Mouse (Mus musculus) heart, embryonic 14.5 days (tissue): ENCODE measurements around the gene Hddc2. TPM values are rescaled to one million over a fixed set of nuclear protein-coding genes. Genes with fewer than 3 reads are reported as not detected.

Experiments used
- ATAC-seq: fragments of 200-750 bp; cut with Nextera tagmentation; 2 replicates; pipeline ENCODE4 v1.8.0; 2017; ENCODE audit warnings: low read depth, moderate TSS enrichment; ENCODE audit not compliant: insufficient number of reproducible peaks, insufficient read depth, low FRiP score
- H3K27ac ChIP-seq, 2 experiments: fragments of 200-500 bp in 1 of 2; fragments of 300-500 bp in 1 of 2; sonication (generic) in 1 of 2; replicated peaks in 1 of 2; 2 replicates each; pipeline ENCODE4 v1.5.1; 2012 to 2014; ENCODE audit warnings: low read depth in 2 of 2, low read length in 2 of 2, control low read depth in 1 of 2, mild to moderate bottlenecking in 1 of 2, mixed read lengths in 1 of 2; ENCODE audit not compliant: control insufficient read depth in 1 of 2, insufficient read depth in 1 of 2
- H3K27me3 ChIP-seq: fragments of 300-500 bp; sonication (generic); 2 replicates; pipeline ENCODE4 v1.6.1; 2014; ENCODE audit warnings: mild to moderate bottlenecking, low read length, control low read depth; ENCODE audit not compliant: control insufficient read depth, insufficient read depth
- H3K36me3 ChIP-seq: fragments of 300-500 bp; sonication (generic); 2 replicates; pipeline ENCODE4 v1.6.1; 2014; ENCODE audit warnings: mild to moderate bottlenecking, control low read depth, low read length, mixed read lengths; ENCODE audit not compliant: control insufficient read depth, insufficient read depth
- H3K4me1 ChIP-seq, 2 experiments: fragments of 200-500 bp in 1 of 2; fragments of 300-500 bp in 1 of 2; sonication (generic) in 1 of 2; 2 replicates each; pipeline ENCODE4 v1.6.1; 2012 to 2014; ENCODE audit warnings: low read length in 2 of 2, control low read depth in 1 of 2, mixed read lengths in 1 of 2; ENCODE audit not compliant: control insufficient read depth in 2 of 2, insufficient read depth in 2 of 2
- H3K4me2 ChIP-seq: fragments of 300-500 bp; sonication (generic); 2 replicates; pipeline ENCODE4 v1.6.1; 2014; ENCODE audit warnings: mild to moderate bottlenecking, low read length
- H3K4me3 ChIP-seq, 2 experiments: fragments of 200-500 bp in 1 of 2; fragments of 300-500 bp in 1 of 2; sonication (generic) in 1 of 2; 2 replicates each; pipeline ENCODE4 v1.5.1; 2012 to 2014; ENCODE audit warnings: low read length in 2 of 2, mild to moderate bottlenecking in 2 of 2, control low read depth in 1 of 2, low read depth in 1 of 2, moderate library complexity in 1 of 2; ENCODE audit not compliant: control insufficient read depth in 1 of 2, insufficient read depth in 1 of 2
- H3K9ac ChIP-seq: fragments of 300-500 bp; sonication (generic); 2 replicates; pipeline ENCODE4 v1.6.1; 2014; ENCODE audit warnings: mild to moderate bottlenecking, low read length
- H3K9me3 ChIP-seq: fragments of 300-500 bp; sonication (generic); 2 replicates; pipeline ENCODE4 v1.6.1; 2016; ENCODE audit warnings: low read length, control low read depth; ENCODE audit not compliant: control insufficient read depth
- WGBS: fragments of 180-500 bp; shearing (Covaris S2); extraction: QIAGEN DNeasy Blood & Tissue Kit; methylation state at CpG from one replicate; pipeline ENCODE4 v1.1.7; 2014; 5-methylcytosine and 5-hydroxymethylcytosine counted together
- polyA plus RNA-seq: library from polyadenylated mRNA; unstranded; fragments of >200 nt; fragmentation: Nextera tagmentation; extraction: Ambion mirVana; gene quantifications from 2 replicates; pipeline ENCODE4 v1.2.1, GENCODE M21; 2014

Gene Hddc2
- polyA plus RNA-seq, 1 experiment from 2014 or later, result 55.4 TPM

DNA sequence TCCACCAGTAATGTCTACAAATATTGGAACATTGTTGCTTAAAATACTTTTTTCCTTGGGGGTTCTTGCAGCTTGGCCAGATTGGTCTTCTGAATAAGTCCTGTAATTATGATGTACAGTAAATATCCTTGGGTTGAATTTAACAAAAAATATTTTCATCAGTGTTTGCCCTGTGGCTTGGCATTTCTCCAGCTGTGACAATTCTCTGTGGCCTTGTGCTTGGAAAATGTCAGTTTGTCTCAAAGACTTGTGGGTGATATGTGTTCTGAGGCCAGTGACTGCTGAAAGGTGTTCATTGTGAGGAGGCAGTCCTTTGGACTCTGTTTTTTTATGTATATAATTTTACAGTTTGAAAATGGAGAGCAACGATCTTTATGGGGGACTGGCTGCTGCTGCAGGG lies 16.3 kb downstream of the Hddc2 start:
- no peak overlapping the region for H3K9ac ChIP-seq
- H3K27ac ChIP-seq, result no peak overlapping the region
- peaks cover 21% of the 10 kb centered on the region for H3K36me3 ChIP-seq
- peaks cover 2 to 7% of the 10 kb centered on the region in 2 experiments; a peak in 2 of 4 replicates for H3K4me1 ChIP-seq
- no peaks in the 10 kb centered on the region for H3K27me3 ChIP-seq
- 86% methylated on average over 1 of the region's 1 CpGs for WGBS
- no peak overlapping the region for H3K4me3 ChIP-seq
- no peaks in the 10 kb centered on the region for H3K9me3 ChIP-seq
- ATAC-seq, result no peak
- no peak overlapping the region for H3K4me2 ChIP-seq

DNA sequence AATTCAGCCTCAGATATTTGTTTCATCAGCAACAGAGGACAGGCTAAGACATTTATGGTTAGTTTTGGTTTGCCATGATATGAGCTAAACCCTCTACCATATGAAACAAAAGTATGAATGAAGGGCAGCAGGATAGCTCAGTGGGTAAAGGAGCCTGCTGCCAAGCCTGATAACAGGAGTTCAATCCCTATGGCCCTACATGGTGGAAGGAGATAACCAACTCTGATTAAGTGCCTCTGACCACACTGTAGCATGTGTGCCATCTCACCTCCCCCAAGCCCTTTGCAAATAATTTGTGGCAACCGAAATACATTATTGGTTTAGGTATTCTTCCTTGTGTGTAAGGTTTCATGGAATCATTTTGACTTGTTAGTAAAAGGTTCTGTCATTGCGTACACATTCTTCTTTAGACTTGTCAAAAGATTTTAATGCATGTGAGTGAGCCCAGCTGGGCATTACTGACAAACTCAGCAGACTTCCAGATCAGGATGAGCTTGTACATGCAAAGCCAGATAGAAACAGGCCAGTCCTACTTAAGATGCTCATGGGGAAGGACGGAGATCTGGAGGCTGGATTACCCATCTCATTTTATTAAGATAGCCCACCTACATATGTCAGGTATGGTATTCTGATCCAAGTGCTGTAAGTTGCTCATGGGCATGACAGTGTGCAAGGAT lies 17.2 kb downstream of the Hddc2 start:
- Histone ChIP-seq H3K9ac (no peak overlapping the region), H3K9me3 (no peaks in the 10 kb centered on the region), H3K4me3 (no peak overlapping the region), H3K4me1 (peaks cover 2 to 7% of the 10 kb centered on the region in 2 experiments; a peak in 2 of 4 replicates), H3K36me3 (peaks cover 21% of the 10 kb centered on the region), H3K4me2 (no peak overlapping the region), H3K27ac (no peak overlapping the region), H3K27me3 (no peaks in the 10 kb centered on the region)
- ATAC-seq, result no peak
- WGBS, result 87% methylated on average over 3 of the region's 3 CpGs

DNA sequence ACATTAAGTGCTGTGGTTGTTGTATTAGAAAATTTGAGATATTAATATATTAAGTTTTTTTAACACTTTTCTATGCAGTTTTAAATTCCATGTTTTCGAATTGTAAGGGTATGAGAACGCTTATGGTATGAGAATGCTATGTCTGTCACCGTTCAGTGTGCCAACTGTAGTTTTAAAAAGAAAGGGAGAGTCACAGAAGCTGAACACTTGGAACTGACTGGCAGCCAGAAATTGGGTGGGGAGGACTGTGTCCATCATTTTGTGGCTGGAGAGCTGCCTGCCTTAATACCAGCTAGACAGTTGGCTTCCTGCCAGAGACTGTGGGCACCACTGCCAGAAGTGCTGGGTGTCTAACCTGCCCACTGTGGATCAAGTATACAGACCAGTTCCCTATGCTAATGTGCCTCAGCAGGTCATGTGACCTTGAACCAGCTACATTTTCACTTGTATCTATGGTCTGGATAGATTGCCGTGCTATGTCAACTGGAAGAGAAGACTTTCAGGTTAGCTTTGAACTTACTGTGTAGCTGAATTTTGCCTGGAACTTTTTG lies 18.1 kb downstream of the Hddc2 start:
- Histone ChIP-seq H3K4me1 (peaks cover 2 to 7% of the 10 kb centered on the region in 2 experiments; a peak in 2 of 4 replicates), H3K27ac (no peak overlapping the region), H3K9me3 (no peaks in the 10 kb centered on the region), H3K36me3 (peaks cover 15% of the 10 kb centered on the region), H3K4me2 (no peak overlapping the region), H3K9ac (no peak overlapping the region), H3K4me3 (no peak overlapping the region), H3K27me3 (no peaks in the 10 kb centered on the region)
- 78% methylated on average over 4 of the region's 4 CpGs for WGBS
- no peak for ATAC-seq

DNA sequence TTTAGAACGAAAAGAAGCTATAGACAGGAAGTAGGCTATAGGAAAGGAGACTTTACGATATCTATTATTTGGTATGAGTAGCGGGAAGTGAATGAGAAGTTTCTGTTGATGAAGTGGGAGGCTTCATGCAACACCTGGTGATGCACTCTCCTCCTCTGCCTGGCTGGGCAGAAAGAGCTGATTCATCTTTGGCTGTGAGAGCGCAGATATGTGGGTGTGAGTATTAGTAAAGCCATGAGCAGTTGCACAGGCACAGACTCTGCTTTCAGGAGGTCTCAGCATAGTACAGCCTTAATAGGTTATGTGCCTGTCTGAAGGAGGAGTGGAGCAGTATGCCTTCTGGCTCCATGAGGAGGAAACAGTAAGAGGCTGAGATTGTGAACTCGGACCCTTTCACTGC lies 23.2 kb downstream of the Hddc2 start:
- H3K4me3 ChIP-seq, result no peak overlapping the region
- peaks cover 0 to 1% of the 10 kb centered on the region in 2 experiments; a peak in 2 of 4 replicates for H3K4me1 ChIP-seq
- WGBS, result 80% methylated on average over 5 of the region's 5 CpGs
- H3K4me2 ChIP-seq, result no peak overlapping the region
- H3K27ac ChIP-seq, result no peak overlapping the region
- ATAC-seq, result no peak
- H3K9me3 ChIP-seq, result no peaks in the 10 kb centered on the region
- no peaks in the 10 kb centered on the region for H3K36me3 ChIP-seq
- no peaks in the 10 kb centered on the region for H3K27me3 ChIP-seq
- H3K9ac ChIP-seq, result no peak overlapping the region

DNA sequence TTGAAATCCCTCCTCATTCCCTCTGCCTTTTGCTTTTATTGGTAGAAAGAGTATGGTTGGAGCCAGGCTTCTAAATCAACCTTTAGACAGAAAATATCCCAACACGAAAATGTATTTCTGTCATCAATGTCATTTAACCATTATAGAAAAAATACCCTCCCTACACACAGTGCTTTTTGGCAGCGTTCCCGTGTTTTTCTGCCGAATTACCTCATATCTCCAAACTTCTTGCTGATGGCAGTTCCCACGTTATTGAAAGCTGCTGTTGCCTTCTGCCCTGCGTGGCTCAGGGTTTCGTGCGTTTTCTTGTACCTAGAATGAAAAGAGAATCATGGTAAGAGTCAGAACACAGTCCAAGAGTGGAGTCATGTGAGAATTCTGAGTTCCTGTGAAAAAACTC lies 33.2 kb downstream of the Hddc2 start:
- no peak overlapping the region for H3K4me2 ChIP-seq
- H3K36me3 ChIP-seq, result no peaks in the 10 kb centered on the region
- H3K4me3 ChIP-seq, result no peak overlapping the region
- 67% methylated on average over 8 of the region's 8 CpGs for WGBS
- no peak for ATAC-seq
- no peaks in the 10 kb centered on the region for H3K27me3 ChIP-seq
- H3K9me3 ChIP-seq, result no peaks in the 10 kb centered on the region
- H3K9ac ChIP-seq, result no peak overlapping the region
- no peak overlapping the region for H3K27ac ChIP-seq
- no peaks in the 10 kb centered on the region for H3K4me1 ChIP-seq

DNA sequence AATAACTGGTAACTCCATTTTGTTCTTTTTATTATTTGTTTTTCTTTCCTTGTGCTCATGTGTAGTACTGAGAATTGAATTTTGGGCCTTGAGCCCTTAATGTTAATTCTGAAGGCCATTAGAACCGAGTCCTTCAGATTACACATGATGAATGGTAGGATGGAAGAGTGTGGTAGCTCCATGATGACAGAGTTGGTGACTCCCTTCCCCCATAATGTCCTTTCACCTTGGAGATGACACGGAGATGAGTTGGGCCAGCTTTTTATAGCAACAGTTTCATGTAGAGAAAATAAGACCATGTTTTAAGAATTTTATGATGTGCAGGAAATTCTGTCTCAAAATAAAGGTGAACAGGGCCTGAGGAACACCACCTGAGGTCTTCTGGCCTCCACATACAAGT lies 37.9 kb downstream of the Hddc2 start:
- H3K27me3 ChIP-seq, result no peaks in the 10 kb centered on the region
- no peak overlapping the region for H3K27ac ChIP-seq
- H3K36me3 ChIP-seq, result no peaks in the 10 kb centered on the region
- no peak overlapping the region for H3K4me3 ChIP-seq
- H3K4me2 ChIP-seq, result no peak overlapping the region
- ATAC-seq, result no peak
- H3K9ac ChIP-seq, result no peak overlapping the region
- H3K9me3 ChIP-seq, result no peaks in the 10 kb centered on the region
- 79% methylated on average over 2 of the region's 2 CpGs for WGBS
- H3K4me1 ChIP-seq, result no peaks in the 10 kb centered on the region

DNA sequence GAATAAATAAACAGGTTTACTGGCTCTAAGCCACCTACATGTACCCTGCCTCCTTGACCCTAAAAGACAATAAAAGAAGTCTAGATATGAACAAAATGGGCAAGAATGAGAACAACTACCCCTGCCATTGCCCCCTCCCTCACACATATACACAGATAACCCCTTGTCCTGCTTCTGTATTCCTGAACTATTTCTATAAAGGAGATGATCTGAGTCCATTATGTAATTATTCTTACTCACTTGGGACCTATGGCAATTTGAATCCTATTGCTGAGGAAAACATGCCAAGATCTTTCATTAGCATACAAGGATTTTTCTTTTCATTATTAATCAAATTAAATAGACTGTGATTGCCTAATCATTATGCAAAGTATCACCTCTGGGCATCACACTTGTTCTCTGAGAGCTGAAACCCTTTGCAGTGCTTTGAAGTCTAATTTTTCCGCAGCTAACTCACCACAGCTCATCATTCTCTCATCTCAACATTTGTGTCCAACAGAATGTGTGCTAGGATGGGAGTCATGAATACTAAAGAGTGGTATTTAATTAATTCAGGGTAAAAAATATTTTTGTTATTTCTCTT lies 39.8 kb downstream of the Hddc2 start:
- Histone ChIP-seq H3K27me3 (no peaks in the 10 kb centered on the region), H3K4me2 (no peak overlapping the region), H3K4me1 (no peaks in the 10 kb centered on the region), H3K36me3 (no peaks in the 10 kb centered on the region), H3K27ac (no peak overlapping the region), H3K4me3 (no peak overlapping the region), H3K9ac (no peak overlapping the region), H3K9me3 (no peaks in the 10 kb centered on the region)
- WGBS, result 80% methylated on average over 1 of the region's 1 CpGs
- ATAC-seq, result no peak
